Mouse (Mus musculus): Measurements from ENCODE around the gene Olfr750. TPM values are rescaled to one million over a fixed set of nuclear protein-coding genes. Genes with fewer than 3 reads are reported as not detected.
"Not testable (repeated sequence)": the region's sequence is repeated elsewhere in the genome, so short reads cannot be mapped to it uniquely, and the experiment has no call there.

The Olfr750 gene
- polyA plus RNA-seq, 1 experiment from 2014 or later, result 0.10 TPM

DNA sequence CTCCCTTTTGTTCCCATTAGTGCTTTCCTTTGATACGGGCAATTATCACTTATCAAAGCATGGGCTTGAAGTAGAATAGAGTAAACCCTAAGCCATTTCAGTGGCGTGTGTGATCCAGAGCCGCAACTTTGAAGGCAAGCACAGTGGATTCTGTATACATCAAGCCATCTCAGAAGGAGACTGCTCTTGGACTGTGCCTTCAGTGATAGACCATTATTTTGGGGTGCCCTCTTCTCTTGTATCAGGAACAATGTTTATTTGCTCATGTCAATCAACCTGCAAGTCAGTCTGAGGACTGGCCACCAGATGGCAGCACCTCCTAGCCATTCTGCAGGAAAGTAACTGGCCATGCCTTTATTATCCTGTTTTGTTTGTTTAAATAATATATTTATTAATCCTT lies 29.0 kb upstream of the Olfr750 start:
- Histone ChIP-seq H3K36me3 (ENCODE audit: insufficient read depth, low read length) (no peaks in the 10 kb centered on the region), H3K27me3 (replicated peaks; ENCODE audit: insufficient read depth, low read length) (no peaks in the 10 kb centered on the region), H3K9me3 (ENCODE audit: low read length) (no peaks in the 10 kb centered on the region), H3K4me3 (ENCODE audit: low read depth, low read length) (no peak overlapping the region), H3K27ac (ENCODE audit: low read length) (no peak overlapping the region), H3K9ac (replicated peaks; ENCODE audit: low read depth) (no peak overlapping the region), H3K4me2 (replicated peaks; ENCODE audit: low read depth, low read length) (no peak overlapping the region), H3K4me1 (ENCODE audit: insufficient read depth, low read depth, low read length) (no peaks in the 10 kb centered on the region)
- no peak for ATAC-seq
- TF ChIP-seq EP300 (IDR thresholded peaks at IDR 0.05) (no peak), CTCF (IDR thresholded peaks at IDR 0.05) (peak; percentile 83)
- DNase-seq (ENCODE audit: low spot score), result peak; percentile 59
- WGBS, result 48% methylated on average over 3 of the region's 3 CpGs

DNA sequence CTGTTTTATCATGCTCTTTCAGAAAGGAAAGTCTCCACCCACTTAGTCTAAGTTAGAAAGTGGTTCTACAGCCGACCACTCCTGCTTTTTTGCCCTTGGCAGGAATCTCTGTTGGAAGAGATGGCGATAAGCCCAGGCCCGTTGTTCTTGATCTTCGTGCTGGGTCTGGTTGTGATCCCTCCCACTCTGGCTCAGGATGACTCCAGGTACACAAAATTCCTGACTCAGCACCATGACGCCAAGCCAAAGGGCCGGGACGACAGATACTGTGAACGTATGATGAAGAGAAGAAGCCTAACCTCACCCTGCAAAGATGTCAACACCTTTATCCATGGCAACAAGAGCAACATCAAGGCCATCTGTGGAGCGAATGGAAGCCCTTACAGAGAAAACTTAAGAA lies 27.0 kb upstream of the Olfr750 start:
- TF ChIP-seq CTCF (IDR thresholded peaks at IDR 0.05) (no peak), EP300 (IDR thresholded peaks at IDR 0.05) (no peak)
- H3K27me3 ChIP-seq (replicated peaks; ENCODE audit: insufficient read depth, low read length), result no peaks in the 10 kb centered on the region
- H3K27ac ChIP-seq (ENCODE audit: low read length), result no peak overlapping the region
- H3K36me3 ChIP-seq (ENCODE audit: insufficient read depth, low read length), result no peaks in the 10 kb centered on the region
- DNase-seq (ENCODE audit: low spot score), result no peak
- no peak overlapping the region for H3K4me3 ChIP-seq (ENCODE audit: low read depth, low read length)
- H3K4me2 ChIP-seq (replicated peaks; ENCODE audit: low read depth, low read length), result no peak overlapping the region
- H3K9ac ChIP-seq (replicated peaks; ENCODE audit: low read depth), result no peak overlapping the region
- 62% methylated on average over 9 of the region's 9 CpGs for WGBS
- no peaks in the 10 kb centered on the region for H3K9me3 ChIP-seq (ENCODE audit: low read length)
- no peaks in the 10 kb centered on the region for H3K4me1 ChIP-seq (ENCODE audit: insufficient read depth, low read depth, low read length)
- ATAC-seq, result no peak

DNA sequence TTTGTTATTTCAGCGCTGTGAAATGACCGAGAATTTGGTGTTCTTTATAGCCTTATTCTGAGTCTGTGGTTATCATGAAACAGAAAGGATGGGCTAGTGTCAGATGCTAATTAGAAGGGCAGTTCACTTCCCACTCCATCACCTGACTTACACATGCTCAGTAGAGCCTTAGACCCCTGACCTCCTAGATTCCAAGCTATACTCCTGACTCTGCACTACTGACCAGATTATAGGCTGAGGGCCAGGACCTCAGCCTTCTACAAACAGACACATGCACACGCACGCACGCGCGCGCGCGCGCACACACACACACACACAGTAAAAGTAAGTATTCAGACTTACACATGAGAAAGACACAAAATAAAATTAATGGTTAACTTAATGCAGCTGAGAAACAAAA lies 24.7 kb upstream of the Olfr750 start:
- WGBS, result 92% methylated on average over 11 of the region's 11 CpGs
- ATAC-seq (no peak), DNase-seq (ENCODE audit: low spot score) (no peak)
- Histone ChIP-seq H3K27ac (ENCODE audit: low read length) (no peak overlapping the region), H3K9me3 (ENCODE audit: low read length) (no peaks in the 10 kb centered on the region), H3K4me3 (ENCODE audit: low read depth, low read length) (no peak overlapping the region), H3K4me2 (replicated peaks; ENCODE audit: low read depth, low read length) (no peak overlapping the region), H3K9ac (replicated peaks; ENCODE audit: low read depth) (no peak overlapping the region), H3K27me3 (replicated peaks; ENCODE audit: insufficient read depth, low read length) (no peaks in the 10 kb centered on the region), H3K36me3 (ENCODE audit: insufficient read depth, low read length) (no peaks in the 10 kb centered on the region), H3K4me1 (ENCODE audit: insufficient read depth, low read depth, low read length) (no peaks in the 10 kb centered on the region)
- TF ChIP-seq EP300 (IDR thresholded peaks at IDR 0.05) (no peak), CTCF (IDR thresholded peaks at IDR 0.05) (no peak)

DNA sequence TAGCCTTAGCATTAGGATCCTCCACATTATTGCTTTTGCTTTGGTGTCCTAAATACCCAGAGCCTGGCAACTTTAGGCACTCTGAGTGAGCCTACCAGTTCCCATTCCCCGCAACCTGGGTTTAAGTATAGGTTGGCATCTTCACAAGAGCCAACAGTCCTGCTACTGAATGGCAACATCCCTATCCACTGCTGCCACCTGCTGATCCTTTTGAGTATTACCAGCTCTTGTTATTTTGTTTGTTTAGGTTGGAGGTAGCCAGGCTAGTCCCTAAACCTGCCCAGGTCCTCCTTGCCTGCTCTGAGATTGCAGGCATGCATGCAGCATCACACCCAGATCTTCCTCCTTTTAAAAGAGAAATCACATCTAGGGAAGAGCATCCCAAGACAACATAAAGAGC lies 24.1 kb upstream of the Olfr750 start:
- H3K36me3 ChIP-seq (ENCODE audit: insufficient read depth, low read length); H3K4me3 ChIP-seq (ENCODE audit: low read depth, low read length); H3K9me3 ChIP-seq (ENCODE audit: low read length); H3K9ac ChIP-seq (replicated peaks; ENCODE audit: low read depth); H3K4me2 ChIP-seq (replicated peaks; ENCODE audit: low read depth, low read length); H3K4me1 ChIP-seq (ENCODE audit: insufficient read depth, low read depth, low read length); H3K27me3 ChIP-seq (replicated peaks; ENCODE audit: insufficient read depth, low read length); H3K27ac ChIP-seq (ENCODE audit: low read length): not testable (repeated sequence)
- ATAC-seq (peak; percentile 27), DNase-seq (ENCODE audit: low spot score) (peak; percentile 49)
- TF ChIP-seq CTCF (IDR thresholded peaks at IDR 0.05), result peak; percentile 76
- 27% methylated on average over 1 of the region's 1 CpGs for WGBS

DNA sequence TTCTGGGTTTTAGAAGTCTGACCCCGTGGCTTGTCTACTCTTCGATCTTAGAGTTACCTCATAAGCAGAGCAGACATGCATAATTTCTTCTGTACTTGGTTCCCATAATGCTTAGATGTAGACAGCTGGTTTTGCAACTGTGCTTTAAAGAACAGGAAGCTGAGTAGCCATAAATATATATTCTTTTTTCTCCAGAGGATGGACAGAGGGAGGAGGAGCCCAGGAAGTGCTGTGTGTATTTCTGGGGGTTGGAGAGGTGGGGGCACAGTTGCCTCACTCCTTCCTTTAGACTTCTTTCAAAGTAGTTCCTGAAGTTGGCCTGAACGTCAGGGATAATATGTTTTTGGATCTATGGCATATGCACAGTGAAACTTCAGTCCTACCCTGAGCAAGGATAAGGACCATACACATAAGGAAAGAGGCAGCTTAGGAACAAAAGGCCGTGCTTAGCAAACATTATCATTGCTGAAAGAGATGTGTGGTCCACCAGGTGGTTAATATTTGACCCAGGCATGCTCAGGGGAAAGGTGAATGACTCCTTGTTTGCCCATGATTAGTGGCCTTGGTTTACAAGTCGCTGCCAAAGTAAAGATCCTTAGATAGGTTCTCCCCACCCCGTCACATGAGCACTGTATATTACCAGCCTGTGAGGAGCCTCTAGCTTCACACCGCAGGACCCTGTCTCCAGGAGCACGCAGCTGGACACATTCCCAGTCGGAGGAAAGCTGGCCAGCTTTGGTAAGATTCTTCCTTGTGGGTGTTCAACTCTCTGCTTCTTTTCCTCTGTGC lies 21.7 kb upstream of the Olfr750 start:
- Histone ChIP-seq H3K27me3 (replicated peaks; ENCODE audit: insufficient read depth, low read length) (no peaks in the 10 kb centered on the region), H3K36me3 (ENCODE audit: insufficient read depth, low read length) (no peaks in the 10 kb centered on the region), H3K9ac (replicated peaks; ENCODE audit: low read depth) (no peak overlapping the region), H3K27ac (ENCODE audit: low read length) (no peak overlapping the region), H3K4me2 (replicated peaks; ENCODE audit: low read depth, low read length) (0 out of 2 replicates have a peak overlapping the region, but pooled peaks have one; percentile 17), H3K4me1 (ENCODE audit: insufficient read depth, low read depth, low read length) (no peaks in the 10 kb centered on the region), H3K9me3 (ENCODE audit: low read length) (no peaks in the 10 kb centered on the region), H3K4me3 (ENCODE audit: low read depth, low read length) (no peak overlapping the region)
- TF ChIP-seq CTCF (IDR thresholded peaks at IDR 0.05) (no peak), EP300 (IDR thresholded peaks at IDR 0.05) (0 out of 2 replicates have a peak, but pooled peaks have one; percentile 23)
- ATAC-seq (peak; percentile 74), DNase-seq (ENCODE audit: low spot score) (peak; percentile 74)
- WGBS, result 21% methylated on average over 9 of the region's 9 CpGs

DNA sequence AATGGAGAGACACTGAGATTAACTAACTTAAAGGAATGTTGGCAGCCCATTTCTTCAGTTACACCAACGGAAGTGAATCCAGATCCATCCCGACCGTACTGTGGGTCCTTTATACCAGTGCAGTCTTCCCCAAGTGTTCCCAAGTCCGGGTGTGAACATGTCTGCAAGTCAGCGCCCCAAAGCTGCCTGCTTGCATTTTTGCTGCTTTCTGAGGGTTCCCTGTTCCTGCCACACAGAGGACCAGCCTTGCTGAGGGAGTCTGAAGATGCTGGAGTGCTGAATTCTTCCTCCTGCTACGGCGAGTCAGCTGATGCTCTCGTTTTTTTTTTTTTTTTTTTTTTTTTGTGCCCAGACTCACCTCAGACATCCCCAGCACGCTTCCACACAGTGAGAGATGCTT lies 20.7 kb upstream of the Olfr750 start:
- TF ChIP-seq EP300 (IDR thresholded peaks at IDR 0.05), result no peak
- TF ChIP-seq CTCF (IDR thresholded peaks at IDR 0.05), result no peak
- no peak overlapping the region for H3K27ac ChIP-seq (ENCODE audit: low read length)
- H3K27me3 ChIP-seq (replicated peaks; ENCODE audit: insufficient read depth, low read length), result no peaks in the 10 kb centered on the region
- H3K9ac ChIP-seq (replicated peaks; ENCODE audit: low read depth), result no peak overlapping the region
- H3K36me3 ChIP-seq (ENCODE audit: insufficient read depth, low read length), result no peaks in the 10 kb centered on the region
- ATAC-seq (no peak), DNase-seq (ENCODE audit: low spot score) (no peak)
- H3K4me3 ChIP-seq (ENCODE audit: low read depth, low read length), result no peak overlapping the region
- WGBS, result 66% methylated on average over 9 of the region's 9 CpGs
- H3K4me1 ChIP-seq (ENCODE audit: insufficient read depth, low read depth, low read length), result no peaks in the 10 kb centered on the region
- H3K9me3 ChIP-seq (ENCODE audit: low read length), result no peaks in the 10 kb centered on the region
- no peak overlapping the region for H3K4me2 ChIP-seq (replicated peaks; ENCODE audit: low read depth, low read length)

Data from lung, postnatal 0 days (tissue).